Mouse (Mus musculus) cerebellum, adult 11 months (tissue): ENCODE measurements at regions not wholly inside any gene's neighbourhood (a gene's known extent, or its start where the extent isn't known, plus 50 kb on each side); places are given as distances from the start of the nearest gene placed in this dataset.

Experiments used
- DNase-seq: peaks from one replicate; pipeline ENCODE4 v3.0.0; 2022

DNA sequence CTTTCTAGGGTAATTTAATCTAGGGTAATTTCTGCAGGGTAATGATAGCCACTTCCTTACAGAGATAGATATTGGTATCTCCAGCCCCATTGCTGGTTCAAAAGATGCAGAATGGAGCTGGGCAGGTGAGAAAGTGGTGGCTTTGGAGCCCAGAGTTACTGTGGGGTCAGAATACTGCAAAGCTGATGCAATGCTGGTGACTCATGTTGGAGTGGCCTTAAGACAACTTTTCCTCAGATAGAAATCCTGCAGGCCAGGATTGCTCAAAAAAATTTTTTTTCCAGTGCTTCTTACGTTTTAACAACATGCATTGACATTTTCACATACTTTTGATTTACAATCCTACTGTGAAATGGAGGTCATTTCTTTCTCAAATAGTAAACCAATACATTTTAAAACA lies 305.8 kb downstream of the Isl1 start:
- no peak for DNase-seq

- DNase-seq, result peak; percentile 1
Observed at GRCm38 (mm10) chr13:116002391-116002899, 307.0 kb downstream of the Isl1 start.

- no peak for DNase-seq
Observed at GRCm38 (mm10) chr13:115990591-115990990, 318.9 kb downstream of the Isl1 start.

GRCm38 (mm10) chr13:115989091-115989490 lies 320.4 kb downstream of the Isl1 start:
- DNase-seq, result no peak

GRCm38 (mm10) chr13:115986282-115986681 lies 323.2 kb downstream of the Isl1 start:
- DNase-seq, result no peak

DNA sequence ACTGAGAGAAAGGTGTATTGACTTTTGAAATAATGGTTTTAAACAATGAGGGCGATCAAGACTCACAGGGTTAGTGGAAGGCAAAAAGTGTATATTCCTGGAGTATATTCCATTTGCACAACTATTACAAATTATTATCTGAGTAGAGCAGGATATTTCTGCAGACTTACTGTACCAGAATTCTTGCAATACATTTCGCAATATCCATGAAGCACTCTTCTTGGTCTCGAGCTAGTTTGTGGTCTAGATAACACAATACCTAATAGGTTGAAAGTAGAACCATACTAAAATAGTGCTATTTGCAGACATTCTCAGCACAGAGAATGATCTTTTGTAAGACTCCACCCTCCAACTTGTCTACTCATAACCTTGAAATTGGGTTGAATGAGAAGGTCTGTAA lies 323.8 kb downstream of the Isl1 start:
- DNase-seq, result no peak

DNA sequence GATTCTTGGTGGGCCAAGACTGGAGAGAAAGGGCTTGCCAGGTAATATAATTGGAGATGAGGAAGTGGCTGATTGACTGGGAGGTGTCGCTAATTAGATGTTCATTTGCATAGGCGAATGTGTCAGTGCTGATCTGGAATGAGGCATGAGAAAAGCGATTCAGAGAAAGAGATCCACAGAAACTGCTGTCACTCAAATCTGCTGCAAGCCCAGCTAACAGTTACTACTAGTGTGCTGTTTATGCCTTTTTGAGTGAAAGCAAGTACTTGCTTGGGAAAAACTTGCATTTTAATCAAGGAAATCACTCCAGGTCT lies 331.6 kb downstream of the Isl1 start:
- DNase-seq, result no peak

GRCm38 (mm10) chr13:115977118-115977889 lies 332.2 kb downstream of the Isl1 start:
- DNase-seq, result no peak
